Mouse (Mus musculus) kidney, embryonic 14.5 days (tissue): Measurements from ENCODE around the gene Ago4. TPM values are rescaled to one million over a fixed set of nuclear protein-coding genes. Genes with fewer than 3 reads are reported as not detected.

Source experiments
- ATAC-seq: fragments of 200-750 bp; cut with Nextera tagmentation; 2 replicates; pipeline ENCODE4 v1.8.0; 2017; ENCODE audit warnings: moderate number of reproducible peaks, mild to moderate bottlenecking, moderate TSS enrichment, moderate library complexity; ENCODE audit not compliant: low FRiP score, low TSS enrichment
- H3K27ac ChIP-seq: fragments of 300-500 bp; sonication (generic); 2 replicates; pipeline ENCODE4 v1.5.1; 2014; ENCODE audit warnings: low read depth, mild to moderate bottlenecking, low read length, moderate library complexity, mixed read lengths
- H3K27me3 ChIP-seq: fragments of 300-500 bp; sonication (generic); 2 replicates; pipeline ENCODE4 v1.6.1; 2014; ENCODE audit warnings: mild to moderate bottlenecking, low read length; ENCODE audit not compliant: control insufficient read depth, insufficient read depth
- H3K36me3 ChIP-seq: fragments of 300-500 bp; sonication (generic); 2 replicates; pipeline ENCODE4 v1.6.1; 2014; ENCODE audit warnings: low read length, mixed read lengths; ENCODE audit not compliant: control insufficient read depth, insufficient read depth
- H3K4me1 ChIP-seq: fragments of 300-500 bp; sonication (generic); 2 replicates; pipeline ENCODE4 v1.6.1; 2014; ENCODE audit warnings: low read length, mixed read lengths; ENCODE audit not compliant: control insufficient read depth, insufficient read depth
- H3K4me2 ChIP-seq: fragments of 300-500 bp; sonication (generic); replicated peaks from 2 replicates; pipeline ENCODE4 v1.6.1; 2014; ENCODE audit warnings: low read depth, mild to moderate bottlenecking, low read length
- H3K4me3 ChIP-seq: fragments of 300-500 bp; sonication (generic); 2 replicates; pipeline ENCODE4 v1.5.1; 2014; ENCODE audit warnings: mild to moderate bottlenecking, low read length
- H3K9ac ChIP-seq: fragments of 300-500 bp; sonication (generic); 2 replicates; pipeline ENCODE4 v1.6.1; 2014; ENCODE audit warnings: low read depth, mild to moderate bottlenecking, low read length, moderate library complexity
- H3K9me3 ChIP-seq: fragments of 300-500 bp; sonication (generic); 2 replicates; pipeline ENCODE4 v1.6.1; 2016; ENCODE audit warnings: low read length; ENCODE audit not compliant: control insufficient read depth
- WGBS: fragments of 180-500 bp; shearing (Covaris S2); extraction: QIAGEN DNeasy Blood & Tissue Kit; methylation state at CpG from one replicate; pipeline ENCODE4 v1.1.7; 2014; 5-methylcytosine and 5-hydroxymethylcytosine counted together
- polyA plus RNA-seq: library from polyadenylated mRNA; unstranded; fragments of >200 nt; fragmentation: Nextera tagmentation; extraction: Ambion mirVana; gene quantifications from 2 replicates; pipeline ENCODE4 v1.2.1, GENCODE M21; 2014

Ago4 gene
- polyA plus RNA-seq, 1 experiment from 2014 or later = 1.9 TPM

- Histone ChIP-seq H3K4me1 (no peaks in the 10 kb centered on the region), H3K27me3 (no peaks in the 10 kb centered on the region), H3K4me3 (no peak overlapping the region), H3K4me2 (no peak overlapping the region), H3K36me3 (no peaks in the 10 kb centered on the region), H3K9ac (no peak overlapping the region), H3K27ac (no peak overlapping the region), H3K9me3 (no peaks in the 10 kb centered on the region)
- ATAC-seq = no peak
- 44% methylated on average over 5 of the region's 5 CpGs for WGBS
Measured at GRCm38 (mm10) chr4:126491977-126492376, 41.3 kb downstream of the Ago4 start.

- ATAC-seq = no peak
- WGBS = 78% methylated on average over 12 of the region's 12 CpGs
- no peak overlapping the region for H3K4me3 ChIP-seq
- H3K36me3 ChIP-seq = no peaks in the 10 kb centered on the region
- no peaks in the 10 kb centered on the region for H3K27me3 ChIP-seq
- no peaks in the 10 kb centered on the region for H3K9me3 ChIP-seq
- no peak overlapping the region for H3K4me2 ChIP-seq
- H3K4me1 ChIP-seq = no peaks in the 10 kb centered on the region
- H3K9ac ChIP-seq = no peak overlapping the region
- no peak overlapping the region for H3K27ac ChIP-seq
Measured at GRCm38 (mm10) chr4:126490726-126491125, 42.5 kb downstream of the Ago4 start.

DNA sequence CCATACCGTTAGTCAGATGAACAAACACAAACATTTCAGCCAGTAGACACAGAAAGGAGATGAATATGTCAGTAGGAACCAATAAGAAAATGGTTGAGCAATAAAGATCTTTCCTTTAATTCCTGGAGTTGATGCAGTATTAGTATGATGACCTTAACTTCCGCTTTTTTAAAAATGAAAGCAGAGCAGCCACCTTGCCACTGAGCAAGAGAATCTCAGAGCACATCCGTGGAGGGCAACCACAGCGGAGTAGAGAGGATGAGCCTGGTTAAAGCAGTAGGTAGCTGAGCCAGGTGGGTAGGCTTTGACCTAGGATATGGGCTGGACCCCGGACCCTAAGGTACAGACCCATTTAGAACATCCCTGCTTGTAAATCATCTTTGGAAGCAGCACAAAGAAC is 43.5 kb downstream of the Ago4 start:
- WGBS = 86% methylated on average over 5 of the region's 5 CpGs
- no peak overlapping the region for H3K9ac ChIP-seq
- H3K4me2 ChIP-seq = no peak overlapping the region
- H3K27ac ChIP-seq = no peak overlapping the region
- ATAC-seq = no peak
- no peaks in the 10 kb centered on the region for H3K27me3 ChIP-seq
- H3K36me3 ChIP-seq = no peaks in the 10 kb centered on the region
- no peaks in the 10 kb centered on the region for H3K4me1 ChIP-seq
- no peak overlapping the region for H3K4me3 ChIP-seq
- H3K9me3 ChIP-seq = no peaks in the 10 kb centered on the region

GRCm38 (mm10) chr4:126486217-126486616 is 47.1 kb downstream of the Ago4 start:
- Histone ChIP-seq H3K4me2 (no peak overlapping the region), H3K4me1 (no peaks in the 10 kb centered on the region), H3K9me3 (no peaks in the 10 kb centered on the region), H3K27me3 (no peaks in the 10 kb centered on the region), H3K27ac (no peak overlapping the region), H3K4me3 (no peak overlapping the region), H3K36me3 (no peaks in the 10 kb centered on the region), H3K9ac (no peak overlapping the region)
- WGBS = 84% methylated on average over 1 of the region's 1 CpGs
- ATAC-seq = no peak

DNA sequence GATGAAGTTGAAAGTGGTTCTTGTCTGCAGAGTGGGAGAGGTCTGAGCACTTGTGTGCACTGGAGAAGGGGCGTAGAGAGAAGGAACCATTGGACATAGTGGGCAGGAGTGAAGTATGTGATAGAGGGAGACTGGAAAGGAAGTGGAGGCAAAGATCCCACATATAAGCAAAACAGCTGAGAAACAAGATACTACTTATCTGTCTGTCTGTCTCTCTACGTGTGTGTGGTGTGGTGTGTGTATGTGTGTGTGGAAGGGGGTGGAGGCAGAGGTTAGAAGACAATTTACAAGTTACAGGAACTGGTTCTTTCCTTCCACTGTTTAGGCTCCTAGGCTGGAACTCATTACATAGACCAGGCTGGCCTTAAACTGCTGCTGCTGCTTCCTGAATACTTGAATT is 48.2 kb downstream of the Ago4 start:
- Histone ChIP-seq H3K36me3 (no peaks in the 10 kb centered on the region), H3K4me2 (no peak overlapping the region), H3K27ac (no peak overlapping the region), H3K4me1 (no peaks in the 10 kb centered on the region), H3K4me3 (no peak overlapping the region), H3K27me3 (no peaks in the 10 kb centered on the region), H3K9me3 (no peaks in the 10 kb centered on the region), H3K9ac (no peak overlapping the region)
- WGBS = 75% methylated on average over 2 of the region's 2 CpGs
- no peak for ATAC-seq

DNA sequence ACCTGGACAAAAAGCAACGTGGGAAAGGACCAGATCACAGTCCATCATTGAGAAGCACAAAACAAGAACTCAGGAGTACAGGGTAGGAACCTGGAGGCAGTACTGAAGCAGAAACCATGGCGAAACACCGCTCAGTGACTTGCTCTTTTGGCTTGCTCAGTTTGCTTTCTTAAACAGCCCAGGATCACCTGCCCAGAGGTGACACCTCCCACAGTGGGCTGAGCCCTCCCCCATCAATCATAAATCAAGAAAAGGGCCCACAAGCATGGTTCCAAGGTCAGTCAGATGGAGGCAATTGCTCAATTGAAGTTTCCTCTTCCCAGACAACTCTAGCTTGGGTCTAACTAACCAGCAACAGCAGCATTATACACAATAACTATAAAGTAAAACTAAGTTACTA is 49.4 kb downstream of the Ago4 start:
- Histone ChIP-seq H3K9me3 (no peaks in the 10 kb centered on the region), H3K27ac (no peak overlapping the region), H3K4me1 (no peaks in the 10 kb centered on the region), H3K9ac (no peak overlapping the region), H3K27me3 (no peaks in the 10 kb centered on the region), H3K4me3 (no peak overlapping the region), H3K36me3 (no peaks in the 10 kb centered on the region), H3K4me2 (no peak overlapping the region)
- 83% methylated on average over 3 of the region's 3 CpGs for WGBS
- ATAC-seq = no peak

GRCm38 (mm10) chr4:126482951-126483350 is 50.3 kb downstream of the Ago4 start:
- no peak overlapping the region for H3K4me3 ChIP-seq
- H3K4me2 ChIP-seq = no peak overlapping the region

GRCm38 (mm10) chr4:126481461-126481860 is 51.8 kb downstream of the Ago4 start:
- ATAC-seq = no peak
- no peaks in the 10 kb centered on the region for H3K36me3 ChIP-seq
- no peaks in the 10 kb centered on the region for H3K4me1 ChIP-seq
- H3K4me3 ChIP-seq = no peak overlapping the region
- H3K9ac ChIP-seq = no peak overlapping the region
- WGBS = 93% methylated on average over 5 of the region's 5 CpGs
- H3K4me2 ChIP-seq = no peak overlapping the region
- H3K9me3 ChIP-seq = no peaks in the 10 kb centered on the region
- H3K27me3 ChIP-seq = no peaks in the 10 kb centered on the region
- H3K27ac ChIP-seq = no peak overlapping the region

More at GRCm38 (mm10) chr4:126482951-126483350, 50.3 kb downstream of the Ago4 start:
- H3K36me3 ChIP-seq = no peaks in the 10 kb centered on the region
- no peaks in the 10 kb centered on the region for H3K9me3 ChIP-seq
- H3K27ac ChIP-seq = no peak overlapping the region
- ATAC-seq = no peak
- no peaks in the 10 kb centered on the region for H3K4me1 ChIP-seq
- 77% methylated on average over 12 of the region's 12 CpGs for WGBS
- H3K9ac ChIP-seq = no peak overlapping the region
- H3K27me3 ChIP-seq = no peaks in the 10 kb centered on the region

GRCm38 (mm10) chr4:126480288-126480687 is 53.0 kb downstream of the Ago4 start:
- Histone ChIP-seq H3K27ac (no peak overlapping the region), H3K4me2 (no peak overlapping the region), H3K4me3 (no peak overlapping the region), H3K9me3 (no peaks in the 10 kb centered on the region), H3K36me3 (no peaks in the 10 kb centered on the region), H3K27me3 (no peaks in the 10 kb centered on the region), H3K9ac (no peak overlapping the region), H3K4me1 (no peaks in the 10 kb centered on the region)
- 42% methylated on average over 3 of the region's 3 CpGs for WGBS
- no peak for ATAC-seq

GRCm38 (mm10) chr4:126473031-126473430 is 60.2 kb downstream of the Ago4 start:
- H3K4me2 ChIP-seq = no peak overlapping the region
- no peak for ATAC-seq
- no peaks in the 10 kb centered on the region for H3K27me3 ChIP-seq
- H3K4me1 ChIP-seq = no peaks in the 10 kb centered on the region
- H3K9ac ChIP-seq = no peak overlapping the region
- 35% methylated on average over 5 of the region's 5 CpGs for WGBS
- no peaks in the 10 kb centered on the region for H3K9me3 ChIP-seq
- no peaks in the 10 kb centered on the region for H3K36me3 ChIP-seq
- H3K4me3 ChIP-seq = no peak overlapping the region
- H3K27ac ChIP-seq = no peak overlapping the region
